Mouse (Mus musculus) layer of hippocampus, adult 11-12 months (tissue): ENCODE data around the gene Adora1.

Experiments used
- DNase-seq: peaks from one replicate; pipeline ENCODE4 v3.0.0; 2022; ENCODE audit warnings: low spot score

Gene Adora1

GRCm38 (mm10) chr1:134152626-134153590 lies 82.3 kb downstream of the Adora1 start:
- DNase-seq, result no peak

DNA sequence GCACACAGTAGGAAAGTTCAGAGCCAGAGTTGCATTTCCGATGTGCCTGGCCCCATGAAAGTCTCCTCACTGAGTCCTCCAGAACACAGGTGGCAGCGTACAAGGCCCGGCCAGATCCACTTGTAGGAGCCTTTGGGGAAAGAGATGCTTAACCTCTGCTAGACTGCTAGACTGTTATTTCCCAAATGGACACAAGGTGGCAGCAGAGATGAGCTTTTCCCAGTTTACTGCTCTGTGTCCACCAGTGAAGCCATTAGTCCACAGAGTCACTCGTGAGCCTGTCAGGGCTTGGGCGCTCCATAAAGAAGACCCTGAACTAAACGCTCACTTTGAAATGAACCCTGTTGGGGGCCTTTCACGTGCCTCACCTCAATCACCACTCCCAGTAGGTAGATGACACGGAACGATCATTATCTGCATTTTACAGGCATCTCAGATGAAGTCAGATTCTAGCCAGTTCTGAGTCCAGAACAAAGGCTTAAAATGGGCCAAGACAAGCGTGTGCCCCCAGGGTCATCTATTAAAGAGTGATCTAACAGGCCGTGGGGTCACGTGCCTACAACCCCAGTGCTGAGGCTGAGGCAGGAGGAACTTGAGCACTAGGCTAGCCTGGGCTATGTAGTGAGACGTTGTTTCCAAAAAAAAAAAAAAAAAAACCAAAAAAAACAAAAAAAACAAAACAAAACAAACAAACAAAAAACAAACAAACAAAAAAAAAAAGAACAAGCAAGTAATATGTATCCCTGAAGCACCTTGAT lies 83.4 kb downstream of the Adora1 start:
- peak; percentile 88 for DNase-seq

GRCm38 (mm10) chr1:134150745-134151144 lies 84.5 kb downstream of the Adora1 start:
- no peak for DNase-seq

DNA sequence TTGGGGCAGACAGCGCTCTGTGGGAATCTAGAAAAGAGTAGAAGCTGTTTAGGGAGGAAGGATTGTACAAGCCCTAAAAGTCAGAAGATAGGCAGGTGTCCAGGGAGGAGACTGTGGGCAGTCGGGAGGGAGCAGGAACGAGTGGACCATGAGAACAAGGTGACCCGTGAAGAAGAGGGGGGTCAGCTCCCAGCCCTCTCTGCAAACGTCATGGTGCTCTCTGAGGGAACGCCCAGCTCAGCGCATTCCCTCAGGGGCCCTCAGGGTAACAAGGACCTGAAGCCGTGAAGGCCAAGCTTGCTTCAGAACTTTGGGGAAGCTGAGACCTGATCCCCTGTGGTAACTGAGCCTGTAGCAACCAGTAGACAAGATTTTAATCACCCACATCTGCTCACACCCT lies 85.2 kb downstream of the Adora1 start:
- DNase-seq, result no peak
